Mouse (Mus musculus) spleen, adult 2 months (tissue): ENCODE measurements around the gene Slc29a3. TPM values are rescaled to one million over a fixed set of nuclear protein-coding genes. Genes with fewer than 3 reads are reported as not detected.

Source experiments
- DNase-seq, 2 experiments: peaks; one replicate each; pipeline versions ENCODE4 v3.0.0 to v3.0.0-alpha.2; 2012 to 2021; ENCODE audit warnings: low spot score in 2 of 2, low read depth in 1 of 2
- H3K27ac ChIP-seq: fragments of 200-500 bp; 2 replicates; pipeline ENCODE4 v1.5.1; 2012; ENCODE audit warnings: low read length, inconsistent platforms; ENCODE audit not compliant: insufficient read depth
- H3K27me3 ChIP-seq: fragments of 200-500 bp; 2 replicates; pipeline ENCODE4 v1.6.1; 2012; ENCODE audit warnings: mild to moderate bottlenecking, moderate library complexity, low read length, inconsistent platforms; ENCODE audit not compliant: control insufficient read depth, insufficient read depth
- H3K36me3 ChIP-seq: fragments of 200-500 bp; 2 replicates; pipeline ENCODE4 v1.6.1; 2012; ENCODE audit warnings: mild to moderate bottlenecking, low read length, inconsistent platforms; ENCODE audit not compliant: control insufficient read depth, insufficient read depth
- H3K4me1 ChIP-seq: fragments of 200-500 bp; 2 replicates; pipeline ENCODE4 v1.6.1; 2011; ENCODE audit warnings: inconsistent platforms; ENCODE audit not compliant: control insufficient read depth, insufficient read depth, insufficient read length
- H3K4me3 ChIP-seq: fragments of 200-500 bp; 2 replicates; pipeline ENCODE4 v1.5.1; 2011; ENCODE audit warnings: mild to moderate bottlenecking, inconsistent platforms; ENCODE audit not compliant: insufficient read depth, insufficient read length; ENCODE audit errors: extremely low read depth
- CTCF ChIP-seq: fragments of 200-500 bp; IDR thresholded peaks from 2 replicates; pipeline ENCODE4 v1.5.1; 2011; ENCODE audit warnings: mild to moderate bottlenecking, inconsistent platforms; ENCODE audit not compliant: insufficient read depth, insufficient read length, insufficient replicate concordance; ENCODE audit errors: extremely low read depth
- POLR2A ChIP-seq: fragments of 200-500 bp; IDR thresholded peaks from 2 replicates; pipeline ENCODE4 v1.6.1; 2011; ENCODE audit warnings: low read depth, low read length, inconsistent platforms
- WGBS: fragments of 180-500 bp; shearing (Covaris S2); methylation state at CpG from one replicate; pipeline ENCODE4 v1.1.7; 2018; 5-methylcytosine and 5-hydroxymethylcytosine counted together
- polyA plus RNA-seq: library from polyadenylated mRNA; depleted of rRNA; stranded (reverse); fragments of >200 nt; gene quantifications from 2 replicates; pipeline ENCODE4 v1.2.3, GENCODE M21; 2012

Slc29a3 gene
- polyA plus RNA-seq, 1 experiment: 19.9 TPM

GRCm38 (mm10) chr10:60796474-60796873 lies 43.9 kb upstream of the Slc29a3 start:
- DNase-seq: no peak
- TF ChIP-seq CTCF (no peak), POLR2A (no peak)
- Histone ChIP-seq H3K4me1 (no peaks in the 10 kb centered on the region), H3K27me3 (no peaks in the 10 kb centered on the region), H3K27ac (no peak overlapping the region), H3K4me3 (no peak overlapping the region), H3K36me3 (no peaks in the 10 kb centered on the region)
- 70% methylated on average over 7 of the region's 7 CpGs for WGBS

GRCm38 (mm10) chr10:60796028-60796427 lies 43.4 kb upstream of the Slc29a3 start:
- H3K4me1 ChIP-seq: no peaks in the 10 kb centered on the region
- 83% methylated on average over 5 of the region's 5 CpGs for WGBS
- H3K27me3 ChIP-seq: no peaks in the 10 kb centered on the region
- H3K36me3 ChIP-seq: no peaks in the 10 kb centered on the region
- TF ChIP-seq CTCF: no peak
- TF ChIP-seq POLR2A: no peak
- H3K4me3 ChIP-seq: no peak overlapping the region
- DNase-seq: no peak
- no peak overlapping the region for H3K27ac ChIP-seq

- WGBS: 89% methylated on average over 8 of the region's 8 CpGs
- Histone ChIP-seq H3K27me3 (no peaks in the 10 kb centered on the region), H3K27ac (no peak overlapping the region), H3K36me3 (no peaks in the 10 kb centered on the region), H3K4me3 (no peak overlapping the region), H3K4me1 (no peaks in the 10 kb centered on the region)
- no peak for TF ChIP-seq CTCF
- no peak for TF ChIP-seq POLR2A
- DNase-seq: no peak
Observed at GRCm38 (mm10) chr10:60794792-60795191, 42.2 kb upstream of the Slc29a3 start.

- WGBS: 90% methylated on average over 11 of the region's 11 CpGs
- TF ChIP-seq CTCF: no peak
- H3K4me1 ChIP-seq: no peaks in the 10 kb centered on the region
- no peaks in the 10 kb centered on the region for H3K36me3 ChIP-seq
- no peak overlapping the region for H3K4me3 ChIP-seq
- H3K27me3 ChIP-seq: no peaks in the 10 kb centered on the region
- no peak for DNase-seq
- H3K27ac ChIP-seq: no peak overlapping the region
Observed at GRCm38 (mm10) chr10:60794374-60794773, 41.8 kb upstream of the Slc29a3 start.

- no peak overlapping the region for H3K27ac ChIP-seq
Observed at GRCm38 (mm10) chr10:60792841-60793240, 40.2 kb upstream of the Slc29a3 start.

GRCm38 (mm10) chr10:60792365-60792764 lies 39.8 kb upstream of the Slc29a3 start:
- no peaks in the 10 kb centered on the region for H3K4me1 ChIP-seq
- no peak overlapping the region for H3K27ac ChIP-seq
- H3K36me3 ChIP-seq: no peaks in the 10 kb centered on the region
- TF ChIP-seq CTCF: no peak
- TF ChIP-seq POLR2A: no peak
- no peaks in the 10 kb centered on the region for H3K27me3 ChIP-seq
- DNase-seq: no peak
- H3K4me3 ChIP-seq: no peak overlapping the region
- WGBS: 38% methylated on average over 10 of the region's 10 CpGs

More at GRCm38 (mm10) chr10:60792841-60793240, 40.2 kb upstream of the Slc29a3 start:
- WGBS: 31% methylated on average over 11 of the region's 11 CpGs
- no peak overlapping the region for H3K4me3 ChIP-seq
- H3K36me3 ChIP-seq: no peaks in the 10 kb centered on the region
- DNase-seq: no peak
- TF ChIP-seq POLR2A (no peak), CTCF (no peak)
- no peaks in the 10 kb centered on the region for H3K4me1 ChIP-seq
- no peaks in the 10 kb centered on the region for H3K27me3 ChIP-seq

- no peak overlapping the region for H3K4me3 ChIP-seq
- TF ChIP-seq POLR2A: no peak
- no peak for TF ChIP-seq CTCF
Observed at GRCm38 (mm10) chr10:60790912-60791311, 38.3 kb upstream of the Slc29a3 start.

More at GRCm38 (mm10) chr10:60790912-60791311, 38.3 kb upstream of the Slc29a3 start:
- H3K27me3 ChIP-seq: no peaks in the 10 kb centered on the region
- no peaks in the 10 kb centered on the region for H3K4me1 ChIP-seq
- WGBS: 81% methylated on average over 6 of the region's 6 CpGs
- DNase-seq: no peak
- H3K36me3 ChIP-seq: no peaks in the 10 kb centered on the region
- no peak overlapping the region for H3K27ac ChIP-seq
